Mouse (Mus musculus) MN1 (cell line): ENCODE data around the gene 1700001C19Rik.

Experiments used
- DNase-seq: peaks from one replicate; pipeline ENCODE4 v3.0.0-alpha.2; 2016; ENCODE audit warnings: low spot score

1700001C19Rik gene

GRCm38 (mm10) chr17:47376779-47377280, 60.3 kb downstream of the 1700001C19Rik start:
- DNase-seq = no peak

DNA sequence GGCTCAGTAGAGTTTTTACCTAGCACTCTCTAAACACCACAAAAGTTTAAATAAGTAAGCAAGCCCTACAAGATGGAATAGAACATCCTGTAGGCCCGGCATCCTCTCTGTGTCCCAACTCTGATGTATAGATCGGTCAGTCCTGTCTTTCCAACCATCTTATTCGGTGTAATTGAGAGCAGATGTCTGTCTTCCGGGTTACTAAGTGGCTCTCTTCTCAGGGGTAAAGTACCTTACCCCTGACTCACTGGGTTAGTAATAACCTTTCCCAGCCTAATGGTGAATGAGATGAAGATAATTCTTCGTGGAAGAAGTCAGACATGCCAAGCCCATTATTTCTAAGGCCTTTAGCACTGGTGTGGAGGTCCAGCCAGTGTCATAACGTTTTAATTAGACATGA, 63.2 kb downstream of the 1700001C19Rik start:
- DNase-seq = peak; percentile 16

DNA sequence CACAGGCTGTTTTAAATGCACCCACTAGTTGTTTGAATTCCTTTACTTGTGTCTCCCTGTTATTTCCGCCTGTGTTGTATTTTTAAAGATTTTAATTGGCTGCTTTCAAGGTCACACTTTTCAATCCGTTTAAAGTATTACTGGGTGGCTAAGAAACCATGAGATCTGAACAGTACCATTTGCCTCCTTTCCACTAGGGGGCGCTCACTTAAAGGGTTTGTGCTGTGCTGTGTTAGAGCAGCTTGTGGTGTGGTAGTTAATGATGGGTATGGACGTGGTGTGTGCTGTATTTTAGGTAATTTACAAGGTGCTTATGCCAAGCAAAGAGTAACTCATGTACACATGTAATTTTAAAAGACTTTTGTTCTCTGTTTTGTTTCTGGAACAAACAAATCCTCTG, 65.7 kb downstream of the 1700001C19Rik start:
- DNase-seq = peak; percentile 89

GRCm38 (mm10) chr17:47369087-47369443, 68.1 kb downstream of the 1700001C19Rik start:
- DNase-seq = no peak

DNA sequence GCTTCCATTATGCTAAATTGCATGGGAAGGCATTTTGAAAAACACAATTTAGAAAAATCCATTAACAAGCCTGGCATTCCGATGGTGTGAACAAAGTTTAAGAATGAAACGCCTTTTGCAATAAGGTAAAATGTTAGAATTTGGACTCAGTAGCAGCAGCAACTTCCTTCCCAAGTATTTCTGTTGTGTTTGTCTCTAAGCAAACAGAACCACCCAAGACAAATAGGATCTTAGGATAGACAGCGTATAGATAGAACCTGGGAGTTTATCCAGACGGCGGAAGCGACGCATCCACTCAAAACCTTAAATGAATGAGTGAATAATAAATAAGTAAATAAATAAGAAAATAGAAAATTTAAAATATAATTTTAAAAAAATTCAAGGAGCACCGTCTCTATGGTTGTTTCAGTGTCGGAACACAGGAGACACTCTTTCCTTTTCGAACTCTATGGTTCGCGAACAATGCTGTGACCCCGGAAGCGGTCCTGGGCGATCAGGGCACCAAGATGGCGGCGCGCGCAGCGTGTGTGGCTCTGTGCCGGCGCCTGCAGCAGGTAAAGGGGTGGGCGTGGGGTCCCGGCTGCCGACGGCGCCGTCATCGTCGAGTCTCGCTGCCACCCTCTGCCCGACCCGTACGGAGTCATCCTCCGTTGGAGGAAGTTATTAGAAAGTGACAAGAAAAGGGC, 68.6 kb downstream of the 1700001C19Rik start, which contains the start of gene Mrps10:
TSS of gene Mrps10 (plus strand) at position 487 of the 686 bp plus-strand sequence.
- peak; percentile 95 for DNase-seq
